Mouse (Mus musculus): ENCODE measurements around the gene Blm.

DNA sequence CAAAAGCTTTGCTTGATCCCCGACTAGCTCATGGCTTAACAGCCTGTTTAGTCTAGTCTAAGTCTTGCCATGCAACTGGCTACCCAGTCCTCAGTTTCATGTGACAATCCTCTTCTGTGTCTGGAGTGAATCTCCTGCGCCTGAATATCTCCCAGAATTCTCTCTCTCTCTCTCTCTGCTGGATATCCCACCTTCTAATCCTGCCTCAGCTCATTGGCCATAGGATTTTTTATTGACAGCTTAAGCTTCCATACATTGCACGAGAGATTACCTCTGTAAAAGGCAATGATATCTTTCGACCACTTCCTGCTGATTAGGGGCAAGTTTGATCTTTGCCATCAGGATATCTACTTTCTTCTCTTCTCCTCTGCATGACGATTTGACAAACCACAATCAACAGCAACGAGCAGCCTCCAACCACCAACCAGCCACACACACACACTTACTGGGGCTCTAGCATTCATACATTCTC lies 85.3 kb downstream of the Blm start:
- TF ChIP-seq CTCF (IDR thresholded peaks at IDR 0.05; ENCODE audit: low read depth) (no peak), EP300 (IDR thresholded peaks at IDR 0.05; ENCODE audit: low read depth) (no peak)

Data from heart, postnatal 0 days (tissue).